Mouse (Mus musculus) ES-E14 (cell line): ENCODE data around the gene C1qtnf5.

Source experiments
- CHD2 ChIP-seq: IDR thresholded peaks from 2 replicates; pipeline ENCODE4 v1.6.1; 2014; ENCODE audit warnings: mild to moderate bottlenecking, low read depth, low read length, inconsistent platforms
- HCFC1 ChIP-seq: IDR thresholded peaks from 2 replicates; pipeline ENCODE4 v1.6.1; 2012; ENCODE audit warnings: low read length, inconsistent platforms, borderline replicate concordance; ENCODE audit not compliant: insufficient read depth
- MAFK ChIP-seq: IDR thresholded peaks from 2 replicates; pipeline ENCODE4 v1.6.1; 2014; ENCODE audit warnings: mild to moderate bottlenecking, low read depth, low read length, inconsistent platforms; ENCODE audit not compliant: insufficient read depth
- ZC3H11A ChIP-seq: IDR thresholded peaks from 2 replicates; pipeline ENCODE4 v1.6.1; 2012; ENCODE audit warnings: low read depth, mild to moderate bottlenecking, inconsistent platforms, low read length, borderline replicate concordance

GRCm38 (mm10) chr9:44101490-44101889, 5.6 kb upstream of the C1qtnf5 start, which contains the start of gene Mfrp:
- TF ChIP-seq HCFC1 (no peak), MAFK (no peak), CHD2 (no peak), ZC3H11A (no peak)
